Mouse (Mus musculus): ENCODE results near the gene Tlk1. TPM values are rescaled to one million over a fixed set of nuclear protein-coding genes. Genes with fewer than 3 reads are reported as not detected.

Gene Tlk1
- polyA plus RNA-seq (2016; fragmentation: Nextera tagmentation; extraction: Ambion mirVana) = 36.7 and 46.8 TPM in 2 replicates

GRCm38 (mm10) chr2:70825371-70826051 is at the start of gene Tlk1:
TSS of gene Tlk1 (minus strand) at chr2:70825728.
- WGBS = 1% methylated on average over 43 of the region's 118 CpGs
- no peaks in the 10 kb centered on the region for H3K9me3 ChIP-seq
- H3K36me3 ChIP-seq = no peaks in the 10 kb centered on the region
- peak within 1 kb of the TSS; percentile 69 for H3K4me2 ChIP-seq
- H3K9ac ChIP-seq (replicated peaks) = peak within 1 kb of the TSS; percentile 99
- peak within 1 kb of the TSS; percentile 100 for H3K27ac ChIP-seq
- no peaks in the 10 kb centered on the region for H3K27me3 ChIP-seq
- peak; percentile 79 for ATAC-seq (ENCODE audit: insufficient number of reproducible peaks, insufficient read depth, low FRiP score, low TSS enrichment, low read depth)
- H3K4me3 ChIP-seq (replicated peaks) = peak within 1 kb of the TSS; percentile 87
- H3K4me1 ChIP-seq (replicated peaks) = peaks cover 14% of the 10 kb centered on the region

GRCm38 (mm10) chr2:70875129-70875528 is 49.6 kb upstream of the Tlk1 start:
- H3K36me3 ChIP-seq = no peaks in the 10 kb centered on the region
- 85% methylated on average over 4 of the region's 4 CpGs for WGBS

GRCm38 (mm10) chr2:70873168-70873567 is 47.6 kb upstream of the Tlk1 start:
- Histone ChIP-seq H3K4me2 (no peak overlapping the region), H3K4me1 (replicated peaks) (no peaks in the 10 kb centered on the region), H3K36me3 (no peaks in the 10 kb centered on the region), H3K4me3 (replicated peaks) (no peak overlapping the region), H3K27ac (no peak overlapping the region), H3K27me3 (no peaks in the 10 kb centered on the region; the same call in 1 of the 2 replicates), H3K9ac (replicated peaks) (no peak overlapping the region), H3K9me3 (no peaks in the 10 kb centered on the region)
- WGBS = 74% methylated on average over 5 of the region's 5 CpGs
- no peak for ATAC-seq (ENCODE audit: insufficient number of reproducible peaks, insufficient read depth, low FRiP score, low TSS enrichment, low read depth)

More at GRCm38 (mm10) chr2:70875129-70875528, 49.6 kb upstream of the Tlk1 start:
- Histone ChIP-seq H3K4me2 (no peak overlapping the region), H3K9me3 (no peaks in the 10 kb centered on the region), H3K27ac (no peak overlapping the region), H3K27me3 (no peaks in the 10 kb centered on the region; the same call in 1 of the 2 replicates), H3K4me1 (replicated peaks) (no peaks in the 10 kb centered on the region), H3K4me3 (replicated peaks) (no peak overlapping the region), H3K9ac (replicated peaks) (no peak overlapping the region)
- no peak for ATAC-seq (ENCODE audit: insufficient number of reproducible peaks, insufficient read depth, low FRiP score, low TSS enrichment, low read depth)

GRCm38 (mm10) chr2:70871466-70872022 is 46.0 kb upstream of the Tlk1 start:
- no peaks in the 10 kb centered on the region; the same call in 1 of the 2 replicates for H3K27me3 ChIP-seq

GRCm38 (mm10) chr2:70870819-70871218 is 45.3 kb upstream of the Tlk1 start:
- H3K27me3 ChIP-seq = no peaks in the 10 kb centered on the region; the same call in 1 of the 2 replicates

More at GRCm38 (mm10) chr2:70871466-70872022, 46.0 kb upstream of the Tlk1 start:
- Histone ChIP-seq H3K9ac (replicated peaks) (no peak overlapping the region), H3K9me3 (no peaks in the 10 kb centered on the region), H3K36me3 (no peaks in the 10 kb centered on the region), H3K4me3 (replicated peaks) (no peak overlapping the region), H3K4me2 (no peak overlapping the region), H3K4me1 (replicated peaks) (no peaks in the 10 kb centered on the region), H3K27ac (no peak overlapping the region)
- 70% methylated on average over 8 of the region's 8 CpGs for WGBS
- ATAC-seq (ENCODE audit: insufficient number of reproducible peaks, insufficient read depth, low FRiP score, low TSS enrichment, low read depth) = no peak

GRCm38 (mm10) chr2:70869116-70869515 is 43.6 kb upstream of the Tlk1 start:
- no peaks in the 10 kb centered on the region; the same call in 1 of the 2 replicates for H3K27me3 ChIP-seq
- no peak for ATAC-seq (ENCODE audit: insufficient number of reproducible peaks, insufficient read depth, low FRiP score, low TSS enrichment, low read depth)
- H3K4me2 ChIP-seq = no peak overlapping the region
- H3K4me3 ChIP-seq (replicated peaks) = no peak overlapping the region
- no peak overlapping the region for H3K9ac ChIP-seq (replicated peaks)
- WGBS = 80% methylated on average over 3 of the region's 3 CpGs
- no peaks in the 10 kb centered on the region for H3K4me1 ChIP-seq (replicated peaks)
- H3K36me3 ChIP-seq = no peaks in the 10 kb centered on the region
- H3K27ac ChIP-seq = no peak overlapping the region
- H3K9me3 ChIP-seq = no peaks in the 10 kb centered on the region

More at GRCm38 (mm10) chr2:70870819-70871218, 45.3 kb upstream of the Tlk1 start:
- H3K9me3 ChIP-seq = no peaks in the 10 kb centered on the region
- no peak overlapping the region for H3K4me3 ChIP-seq (replicated peaks)
- H3K4me1 ChIP-seq (replicated peaks) = no peaks in the 10 kb centered on the region
- H3K27ac ChIP-seq = no peak overlapping the region
- H3K9ac ChIP-seq (replicated peaks) = no peak overlapping the region
- 72% methylated on average over 6 of the region's 6 CpGs for WGBS
- no peak for ATAC-seq (ENCODE audit: insufficient number of reproducible peaks, insufficient read depth, low FRiP score, low TSS enrichment, low read depth)
- H3K36me3 ChIP-seq = no peaks in the 10 kb centered on the region
- no peak overlapping the region for H3K4me2 ChIP-seq

- H3K4me2 ChIP-seq = no peak overlapping the region
- no peaks in the 10 kb centered on the region for H3K4me1 ChIP-seq (replicated peaks)
- no peak for ATAC-seq (ENCODE audit: insufficient number of reproducible peaks, insufficient read depth, low FRiP score, low TSS enrichment, low read depth)
- H3K9ac ChIP-seq (replicated peaks) = no peak overlapping the region
- no peak overlapping the region for H3K27ac ChIP-seq
- no peaks in the 10 kb centered on the region; the same call in 1 of the 2 replicates for H3K27me3 ChIP-seq
- no peaks in the 10 kb centered on the region for H3K36me3 ChIP-seq
- no peak overlapping the region for H3K4me3 ChIP-seq (replicated peaks)
- no peaks in the 10 kb centered on the region for H3K9me3 ChIP-seq
- 90% methylated on average over 3 of the region's 3 CpGs for WGBS
Observed at GRCm38 (mm10) chr2:70867231-70867630, 41.7 kb upstream of the Tlk1 start.

GRCm38 (mm10) chr2:70862881-70863280 is 37.4 kb upstream of the Tlk1 start:
- 78% methylated on average over 5 of the region's 5 CpGs for WGBS
- no peaks in the 10 kb centered on the region for H3K27me3 ChIP-seq
- H3K4me2 ChIP-seq = no peak overlapping the region
- no peak for ATAC-seq (ENCODE audit: insufficient number of reproducible peaks, insufficient read depth, low FRiP score, low TSS enrichment, low read depth)
- no peak overlapping the region for H3K4me3 ChIP-seq (replicated peaks)
- H3K27ac ChIP-seq = no peak overlapping the region
- H3K9me3 ChIP-seq = no peaks in the 10 kb centered on the region
- H3K4me1 ChIP-seq (replicated peaks) = no peaks in the 10 kb centered on the region
- H3K36me3 ChIP-seq = no peaks in the 10 kb centered on the region
- no peak overlapping the region for H3K9ac ChIP-seq (replicated peaks)

GRCm38 (mm10) chr2:70859740-70860139 is 34.2 kb upstream of the Tlk1 start:
- Histone ChIP-seq H3K27ac (no peak overlapping the region), H3K9ac (replicated peaks) (no peak overlapping the region), H3K4me1 (replicated peaks) (no peaks in the 10 kb centered on the region), H3K36me3 (no peaks in the 10 kb centered on the region), H3K4me2 (no peak overlapping the region), H3K27me3 (no peaks in the 10 kb centered on the region), H3K4me3 (replicated peaks) (no peak overlapping the region), H3K9me3 (no peaks in the 10 kb centered on the region)
- 92% methylated on average over 4 of the region's 4 CpGs for WGBS
- ATAC-seq (ENCODE audit: insufficient number of reproducible peaks, insufficient read depth, low FRiP score, low TSS enrichment, low read depth) = no peak

- Histone ChIP-seq H3K4me1 (replicated peaks) (0 out of 2 replicates have a peak, but pooled peaks cover 9% of the 10 kb centered on the region), H3K4me3 (replicated peaks) (no peak overlapping the region), H3K27ac (no peak overlapping the region), H3K36me3 (no peaks in the 10 kb centered on the region), H3K4me2 (no peak overlapping the region), H3K9ac (replicated peaks) (no peak overlapping the region), H3K9me3 (no peaks in the 10 kb centered on the region), H3K27me3 (no peaks in the 10 kb centered on the region)
- no peak for ATAC-seq (ENCODE audit: insufficient number of reproducible peaks, insufficient read depth, low FRiP score, low TSS enrichment, low read depth)
- WGBS = 91% methylated on average over 3 of the region's 3 CpGs
Observed at GRCm38 (mm10) chr2:70856971-70857370, 31.4 kb upstream of the Tlk1 start.

- Histone ChIP-seq H3K9me3 (no peaks in the 10 kb centered on the region), H3K4me1 (replicated peaks) (0 out of 2 replicates have a peak, but pooled peaks cover 9% of the 10 kb centered on the region), H3K27me3 (no peaks in the 10 kb centered on the region), H3K36me3 (no peaks in the 10 kb centered on the region), H3K4me2 (no peak overlapping the region), H3K4me3 (replicated peaks) (no peak overlapping the region), H3K9ac (replicated peaks) (no peak overlapping the region), H3K27ac (no peak overlapping the region)
- WGBS = 87% methylated on average over 8 of the region's 8 CpGs
- ATAC-seq (ENCODE audit: insufficient number of reproducible peaks, insufficient read depth, low FRiP score, low TSS enrichment, low read depth) = no peak
Observed at GRCm38 (mm10) chr2:70854231-70854888, 28.8 kb upstream of the Tlk1 start.

All from limb, embryonic 12.5 days (tissue).